Mouse (Mus musculus) liver, embryonic 13.5 days (tissue): ENCODE data around the gene Amph. TPM values are rescaled to one million over a fixed set of nuclear protein-coding genes. Genes with fewer than 3 reads are reported as not detected.

Experiments
- ATAC-seq: fragments of 200-750 bp; cut with Nextera tagmentation; 2 replicates; pipeline ENCODE4 v1.8.0; 2017; ENCODE audit warnings: low read depth, mild to moderate bottlenecking, moderate number of reproducible peaks, moderate library complexity
- DNase-seq: peaks from one replicate; pipeline ENCODE4 v3.0.0; 2022
- H3K27ac ChIP-seq: fragments of 300-500 bp; sonication (generic); 2 replicates; pipeline ENCODE4 v1.5.1; 2015; ENCODE audit warnings: moderate library complexity, mild to moderate bottlenecking, inconsistent platforms
- H3K27me3 ChIP-seq: fragments of 300-500 bp; sonication (generic); 2 replicates; pipeline ENCODE4 v1.6.1; 2015; ENCODE audit warnings: mild to moderate bottlenecking, inconsistent platforms
- H3K36me3 ChIP-seq: fragments of 300-500 bp; sonication (generic); 2 replicates; pipeline ENCODE4 v1.6.1; 2015; ENCODE audit warnings: mild to moderate bottlenecking, inconsistent platforms
- H3K4me1 ChIP-seq: fragments of 300-500 bp; sonication (generic); replicated peaks from 2 replicates; pipeline ENCODE4 v1.6.1; 2015; ENCODE audit warnings: inconsistent platforms
- H3K4me2 ChIP-seq: fragments of 300-500 bp; sonication (generic); 2 replicates; pipeline ENCODE4 v1.6.1; 2015; ENCODE audit warnings: inconsistent platforms, mild to moderate bottlenecking, moderate library complexity
- H3K4me3 ChIP-seq: fragments of 300-500 bp; sonication (generic); replicated peaks from 2 replicates; pipeline ENCODE4 v1.5.1; 2015; ENCODE audit warnings: mild to moderate bottlenecking, inconsistent platforms
- H3K9ac ChIP-seq: fragments of 300-500 bp; sonication (generic); 2 replicates; pipeline ENCODE4 v1.6.1; 2015; ENCODE audit warnings: mild to moderate bottlenecking, inconsistent platforms
- H3K9me3 ChIP-seq: fragments of 300-500 bp; sonication (generic); replicated peaks from 2 replicates; pipeline ENCODE4 v1.6.1; 2016; ENCODE audit warnings: inconsistent platforms
- WGBS: fragments of 180-500 bp; shearing (Covaris S2); methylation state at CpG from one replicate; pipeline ENCODE4 v1.1.7; 2015; ENCODE audit not compliant: insufficient replicate concordance; 5-methylcytosine and 5-hydroxymethylcytosine counted together
- polyA plus RNA-seq: library from polyadenylated mRNA; unstranded; fragments of >200 nt; fragmentation: Nextera tagmentation; extraction: Ambion mirVana; gene quantifications from 2 replicates; pipeline ENCODE4 v1.2.1, GENCODE M21; 2015

The Amph gene
- polyA plus RNA-seq, 1 experiment from 2014 or later, result 0.29 TPM

- ATAC-seq, result peak; percentile 71
Observed at GRCm38 (mm10) chr13:19147468-19147867, 199.5 kb downstream of the Amph start.

GRCm38 (mm10) chr13:19149574-19149973 lies 201.6 kb downstream of the Amph start:
- H3K4me1 ChIP-seq, result peaks cover 39% of the 10 kb centered on the region
- H3K4me2 ChIP-seq, result no peak overlapping the region
- no peaks in the 10 kb centered on the region for H3K27me3 ChIP-seq
- no peaks in the 10 kb centered on the region for H3K9me3 ChIP-seq
- no peaks in the 10 kb centered on the region for H3K36me3 ChIP-seq
- H3K27ac ChIP-seq, result peak overlapping the region; percentile 66; the same call in 1 of the 2 replicates
- DNase-seq (no peak), ATAC-seq (no peak)
- no peak overlapping the region for H3K9ac ChIP-seq
- 82% methylated on average over 8 of the region's 8 CpGs for WGBS
- no peak overlapping the region for H3K4me3 ChIP-seq

More at GRCm38 (mm10) chr13:19147468-19147867, 199.5 kb downstream of the Amph start:
- Histone ChIP-seq H3K9me3 (no peaks in the 10 kb centered on the region), H3K36me3 (no peaks in the 10 kb centered on the region), H3K9ac (no peak overlapping the region), H3K27me3 (no peaks in the 10 kb centered on the region), H3K4me2 (no peak overlapping the region), H3K4me1 (peaks cover 39% of the 10 kb centered on the region), H3K27ac (peak overlapping the region; percentile 69), H3K4me3 (no peak overlapping the region)
- 65% methylated on average over 3 of the region's 3 CpGs for WGBS
- DNase-seq, result no peak

DNA sequence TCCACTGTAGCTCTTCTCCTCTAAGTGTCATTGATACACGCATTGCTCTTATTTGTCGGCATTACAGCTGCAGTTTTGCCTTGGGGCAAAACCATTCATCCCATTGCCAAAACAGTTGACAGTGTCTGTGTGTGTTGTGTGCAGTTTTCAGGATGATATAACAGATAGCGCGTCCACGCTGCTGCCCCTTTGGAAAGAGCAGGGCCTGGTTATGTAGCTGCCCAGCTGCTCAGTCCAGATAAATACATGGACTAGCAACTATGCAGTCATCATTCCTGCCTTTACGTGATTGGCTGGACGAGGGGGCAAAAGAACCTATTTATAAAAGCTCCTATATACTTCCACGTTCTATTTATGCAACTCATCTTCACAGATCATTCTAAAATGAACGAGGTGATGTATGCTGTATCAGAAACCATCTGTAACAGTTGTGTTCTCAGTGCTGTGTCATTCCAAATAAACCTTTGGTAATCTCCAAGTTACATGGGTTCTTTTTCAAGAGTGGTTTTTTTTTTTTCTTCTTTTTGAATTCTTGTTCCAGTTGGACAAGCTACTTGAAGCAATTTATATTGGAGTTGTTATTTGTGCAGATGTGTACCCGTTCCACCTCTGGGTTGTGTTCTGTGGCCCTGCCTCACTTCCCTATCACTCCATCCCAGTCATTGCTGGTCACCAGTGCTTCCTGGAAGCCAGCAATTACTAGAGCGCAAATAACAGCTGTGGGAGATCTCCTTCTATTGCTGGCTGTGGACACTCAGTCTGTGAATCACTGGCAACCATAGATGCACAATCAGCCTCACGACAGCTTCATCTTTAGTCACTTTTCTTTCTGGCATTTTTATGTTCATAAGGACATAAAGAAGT lies 202.7 kb downstream of the Amph start:
- ATAC-seq (peak; percentile 88), DNase-seq (no peak)
- Histone ChIP-seq H3K4me1 (peaks cover 39% of the 10 kb centered on the region), H3K4me2 (0 out of 2 replicates have a peak overlapping the region, but pooled peaks have one; percentile 5), H3K9me3 (no peaks in the 10 kb centered on the region), H3K27ac (peak overlapping the region; percentile 66), H3K36me3 (no peaks in the 10 kb centered on the region), H3K9ac (no peak overlapping the region), H3K27me3 (no peaks in the 10 kb centered on the region), H3K4me3 (no peak overlapping the region)
- 46% methylated on average over 12 of the region's 12 CpGs for WGBS

- no peak overlapping the region for H3K4me3 ChIP-seq
- no peak overlapping the region for H3K9ac ChIP-seq
- H3K4me2 ChIP-seq, result no peak overlapping the region
- no peak for DNase-seq
- H3K4me1 ChIP-seq, result peaks cover 35% of the 10 kb centered on the region
- H3K9me3 ChIP-seq, result no peaks in the 10 kb centered on the region
- no peak overlapping the region for H3K27ac ChIP-seq
- no peaks in the 10 kb centered on the region for H3K36me3 ChIP-seq
- 66% methylated on average over 3 of the region's 3 CpGs for WGBS
- ATAC-seq, result no peak
- H3K27me3 ChIP-seq, result no peaks in the 10 kb centered on the region
Observed at GRCm38 (mm10) chr13:19152126-19152525, 204.1 kb downstream of the Amph start.

DNA sequence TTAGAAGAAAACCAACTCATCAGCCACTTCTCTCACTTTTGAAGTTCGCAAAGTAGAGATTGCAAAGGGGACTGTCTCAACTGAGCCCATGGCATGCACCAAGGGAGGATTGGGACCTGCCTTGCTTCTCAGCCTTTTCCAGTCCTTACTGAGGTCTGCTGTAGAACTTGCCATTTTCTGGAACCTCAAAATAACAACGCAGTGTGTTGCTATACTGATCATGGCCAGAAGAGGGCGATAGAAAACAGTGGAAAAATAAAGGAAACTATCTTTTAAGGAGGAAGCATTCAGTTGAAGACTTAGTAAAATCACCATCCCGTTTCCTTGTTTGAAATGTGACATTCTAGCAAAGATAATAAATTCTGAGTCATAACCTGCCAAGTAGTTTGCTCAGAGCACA lies 210.5 kb downstream of the Amph start:
- Histone ChIP-seq H3K4me1 (0 out of 2 replicates have a peak, but pooled peaks cover 3% of the 10 kb centered on the region), H3K4me3 (no peak overlapping the region), H3K4me2 (no peak overlapping the region), H3K27ac (no peak overlapping the region), H3K36me3 (no peaks in the 10 kb centered on the region), H3K9me3 (no peaks in the 10 kb centered on the region), H3K9ac (no peak overlapping the region), H3K27me3 (no peaks in the 10 kb centered on the region; the same call in 1 of the 2 replicates)
- ATAC-seq (0 out of 2 replicates have a peak, but pooled peaks have one; percentile 31), DNase-seq (peak; percentile 17)
- WGBS, result 20% methylated on average over 4 of the region's 4 CpGs

DNA sequence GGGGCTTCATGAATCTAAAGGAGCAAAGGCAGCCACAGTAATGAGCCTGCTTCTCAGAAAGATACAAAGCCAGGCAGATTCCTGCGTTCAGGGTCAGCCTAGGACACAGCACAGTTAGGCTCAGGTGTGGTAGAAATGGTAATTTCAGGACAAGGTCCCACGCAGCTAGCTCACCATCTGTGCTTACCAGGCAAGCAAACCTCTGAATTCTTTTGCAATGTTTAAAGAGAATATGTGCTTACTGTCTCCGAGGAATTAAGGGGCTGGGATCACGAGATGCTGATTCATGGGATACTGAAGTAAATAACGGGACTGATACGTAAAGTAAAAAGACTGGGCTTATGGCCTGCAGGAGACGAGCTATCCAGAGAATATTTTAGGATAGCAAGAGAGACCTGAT lies 212.6 kb downstream of the Amph start:
- no peaks in the 10 kb centered on the region; the same call in 1 of the 2 replicates for H3K27me3 ChIP-seq
- no peaks in the 10 kb centered on the region for H3K9me3 ChIP-seq
- no peak overlapping the region for H3K4me3 ChIP-seq
- H3K36me3 ChIP-seq, result no peaks in the 10 kb centered on the region
- no peak overlapping the region for H3K27ac ChIP-seq
- H3K4me2 ChIP-seq, result no peak overlapping the region
- ATAC-seq, result no peak
- 73% methylated on average over 7 of the region's 7 CpGs for WGBS
- H3K4me1 ChIP-seq, result 0 out of 2 replicates have a peak, but pooled peaks cover 3% of the 10 kb centered on the region
- H3K9ac ChIP-seq, result no peak overlapping the region
- DNase-seq, result no peak

DNA sequence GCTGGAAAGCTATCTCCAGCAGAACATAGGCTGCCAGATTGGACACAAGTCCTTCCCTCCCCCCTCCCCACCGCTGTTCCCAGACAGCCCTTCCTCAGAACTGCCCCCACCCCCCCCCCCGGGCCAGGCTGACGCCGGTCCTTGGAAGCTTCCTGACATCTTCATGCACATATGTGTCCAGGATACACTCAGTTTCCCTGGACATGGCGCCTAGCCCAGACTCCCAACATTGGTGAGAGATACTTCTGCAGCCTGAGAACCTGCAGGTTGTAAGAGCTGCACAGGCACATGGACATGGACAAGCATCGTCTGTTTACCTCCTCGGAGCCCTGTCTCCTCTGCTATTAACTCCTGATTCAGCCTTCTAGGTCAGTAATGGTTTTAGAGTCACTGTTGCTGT lies 213.1 kb downstream of the Amph start:
- WGBS, result 56% methylated on average over 6 of the region's 7 CpGs
- DNase-seq (no peak), ATAC-seq (no peak)

GRCm38 (mm10) chr13:19162120-19162519 lies 214.1 kb downstream of the Amph start:
- Histone ChIP-seq H3K4me3 (no peak overlapping the region), H3K27me3 (no peaks in the 10 kb centered on the region; the same call in 1 of the 2 replicates), H3K36me3 (no peaks in the 10 kb centered on the region), H3K27ac (no peak overlapping the region), H3K9ac (no peak overlapping the region), H3K4me2 (no peak overlapping the region), H3K4me1 (0 out of 2 replicates have a peak, but pooled peaks cover 3% of the 10 kb centered on the region), H3K9me3 (no peaks in the 10 kb centered on the region)
- DNase-seq, result no peak
- WGBS, result 40% methylated on average over 6 of the region's 6 CpGs
- ATAC-seq, result no peak

More for the DNA sequence above, 213.1 kb downstream of the Amph start:
- Histone ChIP-seq H3K9me3 (no peaks in the 10 kb centered on the region), H3K4me2 (no peak overlapping the region), H3K4me3 (no peak overlapping the region), H3K9ac (no peak overlapping the region), H3K4me1 (0 out of 2 replicates have a peak, but pooled peaks cover 3% of the 10 kb centered on the region), H3K27ac (no peak overlapping the region), H3K27me3 (no peaks in the 10 kb centered on the region; the same call in 1 of the 2 replicates), H3K36me3 (no peaks in the 10 kb centered on the region)

- peaks cover 23% of the 10 kb centered on the region for H3K4me1 ChIP-seq
- 26% methylated on average over 1 of the region's 1 CpGs for WGBS
- DNase-seq (peak; percentile 61), ATAC-seq (peak; percentile 82)
- peak overlapping the region; percentile 49 for H3K9ac ChIP-seq
- H3K27ac ChIP-seq, result peak overlapping the region; percentile 91
- H3K4me2 ChIP-seq, result peak overlapping the region; percentile 62
- H3K9me3 ChIP-seq, result no peaks in the 10 kb centered on the region
- H3K36me3 ChIP-seq, result no peaks in the 10 kb centered on the region
- peak overlapping the region; percentile 36 for H3K4me3 ChIP-seq
- H3K27me3 ChIP-seq, result no peaks in the 10 kb centered on the region
Observed at GRCm38 (mm10) chr13:19177662-19178259, 229.8 kb downstream of the Amph start.

GRCm38 (mm10) chr13:19178351-19178750 lies 230.3 kb downstream of the Amph start:
- Histone ChIP-seq H3K27ac (peak overlapping the region; percentile 91), H3K27me3 (no peaks in the 10 kb centered on the region), H3K4me3 (peak overlapping the region; percentile 36), H3K4me1 (peaks cover 23% of the 10 kb centered on the region), H3K9me3 (no peaks in the 10 kb centered on the region), H3K4me2 (peak overlapping the region; percentile 62), H3K36me3 (no peaks in the 10 kb centered on the region), H3K9ac (peak overlapping the region; percentile 49)
- DNase-seq, result peak; percentile 77
- WGBS, result 11% methylated on average over 5 of the region's 5 CpGs
- peak; percentile 99 for ATAC-seq

- H3K36me3 ChIP-seq, result no peaks in the 10 kb centered on the region
- H3K9me3 ChIP-seq, result no peaks in the 10 kb centered on the region
- H3K4me3 ChIP-seq, result no peak overlapping the region
- H3K4me2 ChIP-seq, result no peak overlapping the region
- no peak for DNase-seq
- peaks cover 23% of the 10 kb centered on the region for H3K4me1 ChIP-seq
- no peaks in the 10 kb centered on the region for H3K27me3 ChIP-seq
- ATAC-seq, result no peak
- 19% methylated on average over 8 of the region's 8 CpGs for WGBS
- no peak overlapping the region for H3K27ac ChIP-seq
- no peak overlapping the region for H3K9ac ChIP-seq
Observed at GRCm38 (mm10) chr13:19182259-19182658, 234.3 kb downstream of the Amph start.
